Mouse (Mus musculus): Measurements from ENCODE around the gene St6gal1. TPM values are rescaled to one million over a fixed set of nuclear protein-coding genes. Genes with fewer than 3 reads are reported as not detected.

St6gal1 gene
- polyA plus RNA-seq, 1 experiment from 2014 or later = 21.1 TPM

DNA sequence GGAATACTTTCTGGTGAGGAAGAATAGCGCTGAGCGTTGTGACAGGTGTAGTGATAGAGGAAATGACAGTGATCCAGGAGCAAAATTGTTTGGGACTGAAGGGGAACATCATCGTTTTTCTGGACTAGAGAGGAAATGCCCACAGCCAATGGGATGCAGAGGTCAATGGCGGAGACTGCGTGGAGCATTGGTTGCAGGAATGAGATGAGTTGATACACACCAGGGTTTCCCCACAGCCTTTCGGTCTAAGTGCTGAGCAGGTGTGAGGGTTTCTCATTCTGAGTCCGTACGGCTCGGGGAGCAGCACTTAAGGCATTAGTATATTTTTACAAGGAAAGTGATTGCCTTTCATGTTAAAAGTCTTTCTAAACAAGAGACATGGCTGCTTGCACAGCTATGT is 88.1 kb downstream of the St6gal1 start:
- no peaks in the 10 kb centered on the region for H3K36me3 ChIP-seq
- H3K27ac ChIP-seq (replicated peaks) = no peak overlapping the region
- H3K4me3 ChIP-seq (replicated peaks) = no peak overlapping the region
- peaks cover 4% of the 10 kb centered on the region; the same call in 1 of the 2 replicates for H3K4me1 ChIP-seq
- H3K4me2 ChIP-seq = no peak overlapping the region
- H3K9ac ChIP-seq (replicated peaks) = no peak overlapping the region
- no peaks in the 10 kb centered on the region for H3K9me3 ChIP-seq (replicated peaks)
- 96% methylated on average over 9 of the region's 9 CpGs for WGBS
- no peak for ATAC-seq (ENCODE audit: low FRiP score)
- H3K27me3 ChIP-seq (replicated peaks) = no peaks in the 10 kb centered on the region

DNA sequence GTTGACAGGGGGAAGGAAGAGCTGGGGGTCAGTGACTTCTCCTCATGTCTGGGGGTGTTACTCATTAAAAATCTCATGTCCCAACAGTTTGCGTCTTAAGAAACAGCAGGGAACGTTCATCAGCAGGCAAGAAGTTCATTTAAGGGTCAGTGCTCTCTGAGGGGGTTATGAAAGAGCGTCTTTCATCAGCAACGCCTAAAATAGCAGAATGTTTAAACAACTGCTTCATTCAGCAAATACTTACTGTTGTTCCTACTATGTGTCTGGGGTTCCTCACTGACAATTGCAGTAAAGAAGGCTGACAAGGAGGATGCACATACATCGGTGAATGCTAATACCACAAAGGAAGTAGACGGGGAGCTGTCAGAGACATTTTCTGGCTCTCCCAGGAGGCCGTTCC is 90.2 kb downstream of the St6gal1 start:
- ATAC-seq (ENCODE audit: low FRiP score) = no peak
- Histone ChIP-seq H3K9me3 (replicated peaks) (no peaks in the 10 kb centered on the region), H3K4me3 (replicated peaks) (no peak overlapping the region), H3K27ac (replicated peaks) (no peak overlapping the region), H3K4me2 (no peak overlapping the region), H3K9ac (replicated peaks) (no peak overlapping the region), H3K4me1 (no peaks in the 10 kb centered on the region), H3K36me3 (no peaks in the 10 kb centered on the region), H3K27me3 (replicated peaks) (no peaks in the 10 kb centered on the region)
- 20% methylated on average over 7 of the region's 7 CpGs for WGBS

DNA sequence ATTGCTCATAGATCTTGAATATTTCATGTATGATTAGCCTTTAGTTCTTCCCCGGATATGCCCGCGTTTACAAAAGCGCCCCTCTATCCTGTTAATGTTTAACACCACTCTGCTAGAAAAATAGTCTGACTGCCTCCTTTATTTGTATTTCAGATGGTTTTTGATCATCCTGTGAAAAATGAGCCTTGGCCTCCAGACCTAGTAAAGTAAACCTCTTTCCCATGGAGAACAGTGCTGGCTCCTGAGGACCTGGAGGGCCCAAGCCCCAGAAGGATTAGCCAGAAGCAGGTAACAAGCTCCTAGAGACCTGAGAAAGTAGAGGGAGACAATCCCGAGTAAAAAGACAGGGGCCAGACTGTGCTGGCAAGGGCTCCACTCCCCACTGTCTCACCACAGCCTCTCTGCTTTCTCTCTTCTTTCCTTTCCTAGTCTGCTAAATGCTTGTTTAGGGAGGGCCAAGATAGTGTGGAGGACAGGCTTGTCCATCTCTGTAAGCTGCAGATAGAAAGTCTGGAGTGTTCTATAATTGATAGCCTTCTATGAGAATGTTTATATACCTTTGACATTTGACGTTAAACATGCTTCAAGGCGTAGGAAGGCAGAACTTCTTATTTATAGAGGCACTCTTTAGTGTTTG is 93.0 kb downstream of the St6gal1 start:
- WGBS = 91% methylated on average over 7 of the region's 7 CpGs
- no peak for ATAC-seq (ENCODE audit: low FRiP score)

DNA sequence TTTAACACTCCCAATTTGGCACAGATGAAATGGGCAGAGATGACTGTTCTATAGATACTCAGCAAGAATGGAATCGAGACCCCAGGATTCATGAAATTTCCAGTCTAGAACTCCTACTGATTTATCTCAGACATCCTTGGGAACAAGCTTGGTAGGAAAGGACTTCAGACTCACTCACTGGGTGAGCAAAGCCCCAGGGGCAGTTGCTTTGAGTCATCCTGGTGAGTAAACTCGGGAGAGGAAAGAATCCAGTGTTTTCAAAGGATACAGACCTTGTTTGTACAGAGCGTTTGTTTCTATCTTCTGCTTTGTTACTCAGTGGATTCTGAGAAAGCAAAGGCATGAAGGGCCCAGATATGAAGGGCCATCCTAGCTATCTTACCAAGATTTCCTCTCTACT is 95.5 kb downstream of the St6gal1 start:
- Histone ChIP-seq H3K27me3 (replicated peaks) (no peaks in the 10 kb centered on the region), H3K36me3 (peaks cover 10% of the 10 kb centered on the region), H3K4me2 (no peak overlapping the region), H3K9me3 (replicated peaks) (no peaks in the 10 kb centered on the region), H3K4me1 (0 out of 2 replicates have a peak, but pooled peaks cover 3% of the 10 kb centered on the region), H3K27ac (replicated peaks) (no peak overlapping the region), H3K4me3 (replicated peaks) (no peak overlapping the region), H3K9ac (replicated peaks) (no peak overlapping the region)
- no peak for ATAC-seq (ENCODE audit: low FRiP score)
- WGBS = 82% methylated on average over 3 of the region's 3 CpGs

More for the DNA sequence above, 93.0 kb downstream of the St6gal1 start:
- H3K27ac ChIP-seq (replicated peaks) = no peak overlapping the region
- H3K9me3 ChIP-seq (replicated peaks) = no peaks in the 10 kb centered on the region
- H3K9ac ChIP-seq (replicated peaks) = no peak overlapping the region
- H3K36me3 ChIP-seq = peaks cover 10% of the 10 kb centered on the region
- H3K27me3 ChIP-seq (replicated peaks) = no peaks in the 10 kb centered on the region
- no peak overlapping the region for H3K4me3 ChIP-seq (replicated peaks)
- no peaks in the 10 kb centered on the region for H3K4me1 ChIP-seq
- no peak overlapping the region for H3K4me2 ChIP-seq

DNA sequence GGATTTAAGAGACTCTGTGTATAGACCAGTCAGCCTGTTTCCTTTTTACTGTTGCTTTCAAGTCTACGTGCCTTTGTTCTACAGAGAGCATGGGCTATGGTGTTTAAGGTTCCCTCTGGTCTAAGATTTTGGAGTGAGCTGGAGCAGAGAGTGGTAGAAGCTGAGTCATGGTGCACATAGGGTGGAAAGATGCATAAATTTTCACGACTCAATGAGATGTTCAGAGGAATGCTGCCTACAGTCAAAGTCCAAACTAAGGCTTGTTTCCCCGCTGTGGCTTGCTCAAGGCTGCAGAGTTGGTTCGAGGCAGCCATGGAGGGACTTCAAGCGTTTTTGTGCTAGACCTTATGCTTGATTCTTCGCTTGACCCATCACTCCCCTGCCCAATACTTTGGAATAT is 96.0 kb downstream of the St6gal1 start:
- Histone ChIP-seq H3K9me3 (replicated peaks) (no peaks in the 10 kb centered on the region), H3K4me3 (replicated peaks) (no peak overlapping the region), H3K36me3 (peaks cover 10% of the 10 kb centered on the region), H3K4me2 (no peak overlapping the region), H3K27ac (replicated peaks) (no peak overlapping the region), H3K4me1 (0 out of 2 replicates have a peak, but pooled peaks cover 3% of the 10 kb centered on the region), H3K9ac (replicated peaks) (no peak overlapping the region), H3K27me3 (replicated peaks) (no peaks in the 10 kb centered on the region)
- ATAC-seq (ENCODE audit: low FRiP score) = no peak
- 94% methylated on average over 6 of the region's 6 CpGs for WGBS

DNA sequence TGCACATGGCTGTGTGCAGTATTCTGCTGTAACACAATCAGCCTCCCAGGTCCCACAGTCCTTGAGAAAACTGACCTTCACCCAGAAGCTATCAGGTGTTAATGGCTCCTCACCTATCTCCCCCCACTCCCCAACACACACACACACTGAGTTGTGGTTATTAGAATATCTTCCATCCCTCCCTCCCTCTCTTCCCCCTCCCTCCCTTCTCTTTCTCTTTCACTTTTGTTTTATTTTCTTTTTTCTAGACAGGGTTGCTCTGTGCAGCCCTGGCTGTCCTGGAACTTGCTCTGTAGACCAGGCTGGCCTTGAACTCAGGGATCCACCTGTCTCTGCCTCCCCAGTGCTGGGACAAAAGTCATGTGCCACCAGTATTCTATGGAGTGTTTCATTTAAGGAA is 97.9 kb downstream of the St6gal1 start:
- Histone ChIP-seq H3K4me1 (0 out of 2 replicates have a peak, but pooled peaks cover 3% of the 10 kb centered on the region), H3K9me3 (replicated peaks) (no peaks in the 10 kb centered on the region), H3K27me3 (replicated peaks) (no peaks in the 10 kb centered on the region), H3K27ac (replicated peaks) (no peak overlapping the region), H3K9ac (replicated peaks) (no peak overlapping the region), H3K4me3 (replicated peaks) (no peak overlapping the region), H3K4me2 (no peak overlapping the region), H3K36me3 (peaks cover 10% of the 10 kb centered on the region)
- no peak for ATAC-seq (ENCODE audit: low FRiP score)

DNA sequence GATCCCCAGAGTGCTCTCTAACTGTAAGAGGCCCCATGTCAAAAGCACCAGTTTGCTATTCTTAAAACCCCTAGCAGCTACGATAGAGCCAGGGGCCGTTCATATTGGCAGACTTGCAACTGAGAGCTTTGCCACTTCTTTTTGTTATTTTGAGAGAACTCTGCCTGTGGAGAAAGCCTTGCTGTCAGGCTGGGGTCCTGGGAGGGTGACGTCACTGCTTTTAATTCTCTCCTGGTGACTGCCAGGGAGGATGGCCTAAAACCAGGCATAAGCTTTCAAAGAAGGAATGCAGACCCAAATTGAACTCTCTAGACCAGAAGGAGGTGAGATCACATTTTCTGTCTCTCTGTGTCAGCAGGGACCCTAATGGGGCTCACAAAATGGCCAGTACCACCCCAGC is 99.4 kb downstream of the St6gal1 start:
- no peak for ATAC-seq (ENCODE audit: low FRiP score)
- Histone ChIP-seq H3K36me3 (peaks cover 15% of the 10 kb centered on the region), H3K27ac (replicated peaks) (no peak overlapping the region), H3K4me3 (replicated peaks) (no peak overlapping the region), H3K9me3 (replicated peaks) (no peaks in the 10 kb centered on the region), H3K27me3 (replicated peaks) (no peaks in the 10 kb centered on the region), H3K4me1 (0 out of 2 replicates have a peak, but pooled peaks cover 3% of the 10 kb centered on the region), H3K4me2 (no peak overlapping the region), H3K9ac (replicated peaks) (no peak overlapping the region)
- 41% methylated on average over 3 of the region's 3 CpGs for WGBS

DNA sequence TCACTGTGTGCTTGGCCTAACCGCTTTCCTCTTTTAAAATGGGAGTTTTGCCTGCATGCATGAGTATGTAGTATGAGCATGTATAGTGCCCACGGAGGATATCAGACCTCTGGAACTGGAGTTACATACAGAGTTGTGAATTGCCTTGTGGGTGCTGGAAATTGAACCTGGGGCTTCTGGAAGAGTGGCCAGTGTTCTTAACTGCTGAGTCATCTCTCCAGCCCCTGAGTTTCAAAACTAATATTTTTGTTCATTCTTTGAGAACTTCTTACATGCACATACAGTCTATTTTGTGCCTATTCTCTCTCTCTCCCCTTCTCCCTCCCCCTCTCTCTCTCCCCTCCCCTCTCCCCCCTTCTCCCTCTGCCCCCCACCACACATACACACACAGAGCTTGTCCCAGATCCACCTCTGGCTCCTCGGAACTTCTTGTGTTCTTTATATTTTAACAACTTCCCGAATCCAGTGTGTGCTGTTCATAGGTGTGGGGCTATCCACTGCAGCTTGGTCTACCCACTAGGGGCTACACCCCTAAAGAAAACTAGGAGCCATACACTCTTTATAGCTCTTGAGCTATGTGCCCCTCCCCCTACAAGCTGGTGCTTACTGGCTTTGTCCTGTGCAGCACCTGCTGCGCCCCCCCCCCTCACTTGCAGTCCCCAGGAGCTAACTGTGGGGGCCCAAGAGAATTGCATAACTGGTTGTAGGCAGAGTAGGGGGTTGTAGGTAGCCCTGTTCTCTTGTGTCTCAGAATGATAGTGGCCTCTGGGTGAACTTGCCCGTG is 100.5 kb downstream of the St6gal1 start:
- ATAC-seq (ENCODE audit: low FRiP score) = no peak
- Histone ChIP-seq H3K4me3 (replicated peaks) (no peak overlapping the region), H3K4me2 (no peak overlapping the region), H3K27me3 (replicated peaks) (no peaks in the 10 kb centered on the region), H3K27ac (replicated peaks) (no peak overlapping the region), H3K9ac (replicated peaks) (no peak overlapping the region), H3K36me3 (peaks cover 16% of the 10 kb centered on the region), H3K4me1 (0 out of 2 replicates have a peak, but pooled peaks cover 3% of the 10 kb centered on the region), H3K9me3 (replicated peaks) (no peaks in the 10 kb centered on the region)
- 65% methylated on average over 6 of the region's 6 CpGs for WGBS

DNA sequence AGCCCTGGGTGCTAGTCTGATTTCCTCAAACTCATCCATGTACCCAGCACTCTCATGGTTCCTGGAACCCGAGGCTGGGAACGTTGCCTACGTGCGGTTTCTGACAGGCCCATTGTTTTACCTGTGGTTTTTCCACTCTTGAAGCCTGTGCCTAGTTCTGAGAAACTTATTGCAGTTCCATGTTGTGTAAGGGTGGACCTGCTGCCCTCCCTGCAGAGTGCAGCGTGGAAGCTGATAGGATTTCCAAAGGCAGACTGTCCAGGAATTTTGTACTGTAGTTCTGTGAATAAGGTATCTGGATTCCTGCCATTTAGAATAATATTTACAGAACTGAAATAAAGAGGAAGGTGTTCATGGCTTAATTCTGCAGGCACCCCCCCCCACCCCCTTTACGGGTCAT is 102.1 kb downstream of the St6gal1 start:
- WGBS = 95% methylated on average over 6 of the region's 6 CpGs
- H3K36me3 ChIP-seq = peaks cover 9% of the 10 kb centered on the region; the same call in 1 of the 2 replicates
- H3K9ac ChIP-seq (replicated peaks) = no peak overlapping the region
- no peaks in the 10 kb centered on the region for H3K27me3 ChIP-seq (replicated peaks)
- H3K4me3 ChIP-seq (replicated peaks) = no peak overlapping the region
- no peak overlapping the region for H3K4me2 ChIP-seq
- H3K27ac ChIP-seq (replicated peaks) = no peak overlapping the region
- 0 out of 2 replicates have a peak, but pooled peaks cover 3% of the 10 kb centered on the region for H3K4me1 ChIP-seq
- no peaks in the 10 kb centered on the region for H3K9me3 ChIP-seq (replicated peaks)
- ATAC-seq (ENCODE audit: low FRiP score) = no peak

DNA sequence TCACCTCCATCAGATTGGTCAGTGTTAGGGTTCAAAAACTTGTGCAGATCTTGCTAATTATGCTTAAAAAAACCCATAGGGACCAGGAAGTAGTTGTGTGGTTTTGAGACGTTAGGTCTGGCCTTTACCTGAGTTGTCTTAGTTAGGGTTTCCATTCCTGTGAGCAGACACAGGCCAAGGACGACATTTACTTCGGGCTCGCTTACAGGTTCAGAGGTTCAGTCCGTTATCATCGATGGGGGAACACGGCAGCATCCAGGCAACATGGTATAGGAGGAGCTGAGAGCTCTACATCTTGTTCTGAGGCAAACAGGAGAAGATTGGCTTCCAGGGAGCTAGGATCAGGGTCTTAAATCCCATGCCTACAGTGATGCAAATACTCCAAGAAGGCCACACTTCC is 102.7 kb downstream of the St6gal1 start:
- ATAC-seq (ENCODE audit: low FRiP score) = no peak
- H3K27ac ChIP-seq (replicated peaks) = no peak overlapping the region
- H3K4me1 ChIP-seq = 0 out of 2 replicates have a peak, but pooled peaks cover 3% of the 10 kb centered on the region
- no peaks in the 10 kb centered on the region for H3K9me3 ChIP-seq (replicated peaks)
- no peak overlapping the region for H3K4me3 ChIP-seq (replicated peaks)
- H3K4me2 ChIP-seq = no peak overlapping the region
- H3K27me3 ChIP-seq (replicated peaks) = no peaks in the 10 kb centered on the region
- no peak overlapping the region for H3K9ac ChIP-seq (replicated peaks)
- H3K36me3 ChIP-seq = 0 out of 2 replicates have a peak, but pooled peaks cover 9% of the 10 kb centered on the region
- 93% methylated on average over 7 of the region's 7 CpGs for WGBS

DNA sequence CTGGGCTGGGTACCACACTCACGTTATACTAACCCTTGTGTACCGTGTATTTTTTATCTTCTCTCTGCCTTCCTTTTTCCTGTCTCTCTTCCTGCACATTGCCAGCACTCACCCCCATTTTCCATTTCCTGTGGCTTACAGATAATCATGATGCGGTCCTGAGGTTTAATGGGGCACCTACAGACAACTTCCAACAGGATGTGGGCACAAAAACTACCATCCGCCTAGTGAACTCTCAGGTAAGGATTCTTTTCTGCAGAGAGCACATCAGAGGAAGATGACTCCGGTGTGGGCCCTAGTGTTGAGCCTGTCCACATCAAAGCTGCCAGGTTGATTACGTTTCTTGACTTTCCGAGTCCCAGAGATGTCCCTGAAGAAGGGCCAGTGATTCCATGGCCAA is 103.7 kb downstream of the St6gal1 start:
- 91% methylated on average over 7 of the region's 7 CpGs for WGBS
- Histone ChIP-seq H3K9me3 (replicated peaks) (no peaks in the 10 kb centered on the region), H3K27me3 (replicated peaks) (no peaks in the 10 kb centered on the region), H3K4me3 (replicated peaks) (no peak overlapping the region), H3K4me2 (no peak overlapping the region), H3K36me3 (0 out of 2 replicates have a peak, but pooled peaks cover 9% of the 10 kb centered on the region), H3K9ac (replicated peaks) (no peak overlapping the region), H3K4me1 (0 out of 2 replicates have a peak, but pooled peaks cover 3% of the 10 kb centered on the region), H3K27ac (replicated peaks) (no peak overlapping the region)
- ATAC-seq (ENCODE audit: low FRiP score) = no peak

DNA sequence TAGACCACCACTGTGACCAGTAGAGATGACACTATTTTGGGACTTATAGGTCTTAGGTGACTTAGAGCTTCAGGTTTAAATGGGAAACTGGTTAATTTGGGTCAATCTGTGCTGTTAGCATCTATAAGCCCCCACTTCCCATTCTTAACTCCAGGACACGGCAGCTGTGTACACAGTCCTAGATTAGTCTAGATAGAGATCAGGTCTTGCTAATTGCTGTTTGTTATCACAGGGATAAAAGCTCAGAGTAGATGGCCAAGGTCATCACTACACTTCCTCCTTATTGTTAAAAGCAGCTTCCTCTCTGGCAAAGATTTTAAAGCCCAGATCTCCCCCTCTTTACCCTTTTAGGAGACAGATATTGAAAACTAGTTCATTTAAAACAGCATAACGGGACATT is 107.6 kb downstream of the St6gal1 start:
- 79% methylated on average over 2 of the region's 2 CpGs for WGBS
- H3K36me3 ChIP-seq = 0 out of 2 replicates have a peak, but pooled peaks cover 9% of the 10 kb centered on the region

More for the DNA sequence above, 107.6 kb downstream of the St6gal1 start:
- Histone ChIP-seq H3K27me3 (replicated peaks) (no peaks in the 10 kb centered on the region), H3K9me3 (replicated peaks) (no peaks in the 10 kb centered on the region), H3K27ac (replicated peaks) (no peak overlapping the region), H3K4me3 (replicated peaks) (no peak overlapping the region), H3K9ac (replicated peaks) (no peak overlapping the region), H3K4me1 (no peaks in the 10 kb centered on the region), H3K4me2 (no peak overlapping the region)
- ATAC-seq (ENCODE audit: low FRiP score) = no peak
